Mouse (Mus musculus): Measurements from ENCODE around the gene Cubn.

Cubn gene

GRCm38 (mm10) chr2:13491734-13492133 is at the start of gene Cubn:
TSS of gene Cubn (minus strand) at chr2:13491813.
- DNase-seq: no peak

- DNase-seq: no peak
These were observed 48.2 kb upstream of the Cubn start for GRCm38 (mm10) chr2:13539860-13540259.

GRCm38 (mm10) chr2:13538704-13539377 is 47.2 kb upstream of the Cubn start:
- no peak for DNase-seq

- no peak for DNase-seq
These were observed 46.6 kb upstream of the Cubn start for GRCm38 (mm10) chr2:13538258-13538657.

GRCm38 (mm10) chr2:13537733-13538132 is 46.1 kb upstream of the Cubn start:
- DNase-seq: no peak

- no peak for DNase-seq
These were observed 45.1 kb upstream of the Cubn start for GRCm38 (mm10) chr2:13536747-13537146.

GRCm38 (mm10) chr2:13530639-13531038 is 39.0 kb upstream of the Cubn start:
- DNase-seq: no peak

- DNase-seq: no peak
These were observed 37.8 kb upstream of the Cubn start for GRCm38 (mm10) chr2:13529253-13529933.

GRCm38 (mm10) chr2:13527531-13527930 is 35.9 kb upstream of the Cubn start:
- DNase-seq: no peak

GRCm38 (mm10) chr2:13527125-13527524 is 35.5 kb upstream of the Cubn start:
- no peak for DNase-seq

GRCm38 (mm10) chr2:13526205-13526604 is 34.6 kb upstream of the Cubn start:
- no peak for DNase-seq

GRCm38 (mm10) chr2:13523540-13524456 is 32.2 kb upstream of the Cubn start:
- DNase-seq: no peak

GRCm38 (mm10) chr2:13522106-13522505 is 30.5 kb upstream of the Cubn start:
- no peak for DNase-seq

- DNase-seq: no peak
These were observed 23.3 kb upstream of the Cubn start for GRCm38 (mm10) chr2:13514949-13515348.

GRCm38 (mm10) chr2:13502717-13503116 is 11.1 kb upstream of the Cubn start:
- no peak for DNase-seq

- DNase-seq: no peak
These were observed 9.9 kb upstream of the Cubn start for GRCm38 (mm10) chr2:13501553-13501952.

- DNase-seq: no peak
These were observed 8.8 kb upstream of the Cubn start for GRCm38 (mm10) chr2:13500298-13500999.

- DNase-seq: no peak
These were observed 7.6 kb upstream of the Cubn start for GRCm38 (mm10) chr2:13499196-13499595.

GRCm38 (mm10) chr2:13496087-13496486 is 4.5 kb upstream of the Cubn start:
- DNase-seq: no peak

GRCm38 (mm10) chr2:13492927-13493326 is 1.3 kb upstream of the Cubn start:
- no peak for DNase-seq

GRCm38 (mm10) chr2:13490480-13490879 is 1.1 kb downstream of the Cubn start:
- no peak for DNase-seq

- DNase-seq: no peak
These were observed 5.1 kb downstream of the Cubn start for GRCm38 (mm10) chr2:13486470-13486869.

GRCm38 (mm10) chr2:13484566-13484965 is 7.0 kb downstream of the Cubn start:
- DNase-seq: no peak
